27 mouse cellular contexts compared by ENCODE assay signal in the genomic region with DNA sequence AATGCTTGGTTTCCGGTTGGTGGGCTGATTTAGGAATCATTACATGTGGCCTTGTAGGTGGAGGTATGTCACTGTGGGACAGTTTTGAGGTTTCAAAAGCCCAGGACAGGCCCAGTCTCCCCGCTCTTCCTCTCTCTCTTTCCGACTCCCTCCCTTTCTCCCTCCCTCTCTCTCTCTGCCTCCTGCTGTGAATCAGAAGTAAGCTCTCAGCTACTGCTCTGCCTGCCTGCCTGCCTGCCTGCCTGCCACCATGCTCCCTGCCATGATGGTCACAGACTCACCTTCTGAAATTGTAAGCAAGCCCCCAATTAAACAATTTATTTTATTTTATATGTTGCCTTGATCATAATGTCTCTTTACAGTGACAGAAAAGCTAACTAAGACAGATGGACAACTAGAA.
DNase-seq lines count a peak whose midpoint lies in the region; ATAC-seq and TF ChIP-seq lines count a peak whose summit lies in the region.
"Had no signal": no experiment of that assay in that cellular context is flagged by ENCODE, and none has a peak within 500 bp of the region (broad histone marks: within the 10 kb centered on the region; RNA-seq: fewer than 3 reads in every experiment).

No protein-coding gene starts in this region.

- no peaks in the 10 kb centered on the region for H3K9me3 ChIP-seq in liver, embryonic 11.5 days (ENCODE audit: control insufficient read depth, low read length)
- H3K9me3 ChIP-seq in liver, embryonic 14.5 days (ENCODE audit: control insufficient read depth, low read length) = no peaks in the 10 kb centered on the region
- H3K9me3 ChIP-seq in liver, embryonic 16.5 days (replicated peaks; ENCODE audit: control insufficient read depth, low read length) = no peaks in the 10 kb centered on the region
- H3K9me3 ChIP-seq: embryonic facial prominence, embryonic 10.5 days; forebrain, embryonic 10.5 days; forebrain, embryonic 12.5 days; G1E had no signal

- ATAC-seq in liver, embryonic 11.5 days (replicated peaks; ENCODE audit: low FRiP score) = no peak; the same call in 1 of the 2 replicates
- ATAC-seq in liver, embryonic 14.5 days (ENCODE audit: insufficient read depth) = peak; percentile 66; the same call in 1 of the 2 replicates
- peak; percentile 51; the same call in 1 of the 2 replicates for ATAC-seq in liver, embryonic 16.5 days (ENCODE audit: low read depth)
- ATAC-seq: activated CD4-positive, CD25-positive, alpha-beta regulatory T cell, adult 4 months; CD4-positive, CD25-positive, alpha-beta regulatory T cell, adult 4 months; forebrain, embryonic 14.5 days; Patski had no signal

- H3K36me3 ChIP-seq in liver, embryonic 11.5 days (ENCODE audit: control insufficient read depth, insufficient read depth, low read length) = no peaks in the 10 kb centered on the region
- no peaks in the 10 kb centered on the region for H3K36me3 ChIP-seq in liver, embryonic 14.5 days (replicated peaks; ENCODE audit: control insufficient read depth, insufficient read depth, low read depth)
- H3K36me3 ChIP-seq in liver, embryonic 16.5 days (ENCODE audit: control insufficient read depth, insufficient read depth) = no peaks in the 10 kb centered on the region
- H3K36me3 ChIP-seq: embryonic facial prominence, embryonic 10.5 days; embryonic facial prominence, embryonic 12.5 days; forebrain, embryonic 10.5 days; forebrain, embryonic 12.5 days had no signal

- H3K27me3 ChIP-seq in liver, embryonic 11.5 days (replicated peaks; ENCODE audit: control insufficient read depth, insufficient read depth, low read length) = no peaks in the 10 kb centered on the region
- H3K27me3 ChIP-seq in liver, embryonic 14.5 days (ENCODE audit: control insufficient read depth, insufficient read depth, low read length) = no peaks in the 10 kb centered on the region
- H3K27me3 ChIP-seq in liver, embryonic 16.5 days (ENCODE audit: control insufficient read depth, insufficient read depth, low read depth, low read length) = no peaks in the 10 kb centered on the region
- H3K27me3 ChIP-seq: CH12.LX; embryonic facial prominence, embryonic 12.5 days; forebrain, embryonic 12.5 days; Patski had no signal

- H3K27ac ChIP-seq in liver, embryonic 11.5 days (ENCODE audit: low read depth, low read length) = peak overlapping the region; percentile 22; the same call in 1 of the 2 replicates
- H3K27ac ChIP-seq in liver, embryonic 14.5 days = peak overlapping the region; percentile 77
- peak overlapping the region; percentile 46 for H3K27ac ChIP-seq in liver, embryonic 16.5 days (ENCODE audit: low read length)
- H3K27ac ChIP-seq: embryonic facial prominence, embryonic 10.5 days; embryonic facial prominence, embryonic 12.5 days; forebrain, embryonic 10.5 days; forebrain, embryonic 12.5 days had no signal

- H3K9ac ChIP-seq in liver, embryonic 11.5 days (ENCODE audit: low read depth, low read length) = peak overlapping the region; percentile 26
- H3K9ac ChIP-seq in liver, embryonic 14.5 days (replicated peaks) = peak overlapping the region; percentile 51
- no peak overlapping the region for H3K9ac ChIP-seq in liver, embryonic 16.5 days (ENCODE audit: low read depth, low read length)
- H3K9ac ChIP-seq: embryonic facial prominence, embryonic 12.5 days; forebrain, embryonic 12.5 days had no signal

- peaks cover 5% of the 10 kb centered on the region; the same call in 1 of the 2 replicates for H3K4me1 ChIP-seq in liver, embryonic 11.5 days (replicated peaks; ENCODE audit: control insufficient read depth, insufficient read depth, low read length)
- H3K4me1 ChIP-seq in liver, embryonic 14.5 days (replicated peaks; ENCODE audit: control insufficient read depth in 2 of 2, insufficient read depth in 2 of 2, low read length in 1 of 2) = peaks cover 24 to 31% of the 10 kb centered on the region in 2 experiments
- peaks cover 24% of the 10 kb centered on the region for H3K4me1 ChIP-seq in liver, embryonic 16.5 days (ENCODE audit: control insufficient read depth, low read depth, low read length)
- H3K4me1 ChIP-seq: embryonic facial prominence, embryonic 10.5 days; embryonic facial prominence, embryonic 12.5 days; forebrain, embryonic 10.5 days; forebrain, embryonic 12.5 days had no signal

- TF ChIP-seq CTCF in liver, embryonic 14.5 days (IDR thresholded peaks at IDR 0.05; ENCODE audit: low read depth) = no peak

- WGBS in liver, embryonic 11.5 days = 88% methylated on average over 3 of the region's 3 CpGs
- 78% methylated on average over 3 of the region's 3 CpGs for WGBS in liver, embryonic 14.5 days (ENCODE audit: insufficient replicate concordance)
- WGBS in liver, embryonic 16.5 days (ENCODE audit: insufficient replicate concordance) = 83% methylated on average over 3 of the region's 3 CpGs

- no peak overlapping the region for H3K4me3 ChIP-seq in liver, embryonic 11.5 days (ENCODE audit: low read depth, low read length)
- H3K4me3 ChIP-seq in liver, embryonic 14.5 days (ENCODE audit: insufficient read depth in 1 of 2, low read depth in 2 of 2, low read length in 2 of 2) = no peak overlapping the region
- no peak overlapping the region for H3K4me3 ChIP-seq in liver, embryonic 16.5 days (ENCODE audit: low read depth, low read length)
- H3K4me3 ChIP-seq: embryonic facial prominence, embryonic 10.5 days; embryonic facial prominence, embryonic 12.5 days; erythroblast, embryonic 14.5 days; forebrain, embryonic 10.5 days; forebrain, embryonic 12.5 days had no signal

- no peak for DNase-seq in liver, embryonic 11.5 days (ENCODE audit: low spot score)
- DNase-seq in liver = no peak
- no peak for DNase-seq in liver, embryonic 14.5 days (ENCODE audit: low read depth in 3 of 3, low spot score in 3 of 3)
- no peak for DNase-seq in kidney, postnatal 25 days
- DNase-seq in gastrocnemius, adult 8-10 months (ENCODE audit: low spot score in 2 of 2) = no peak
- DNase-seq in ovary, postnatal 10 days (ENCODE audit: low spot score) = no peak
- DNase-seq: adrenal gland, adult 8-10 months; adrenal gland, postnatal 14 days; adrenal gland, postnatal 36 days; B cell, adult 2 months; cerebellum, adult 11-12 months; cerebellum, adult 2 months; cerebellum, adult 9-10 months; cerebellum, postnatal 10 days; cerebellum, postnatal 25 days had no signal

- no peak for TF ChIP-seq EP300 in liver, embryonic 14.5 days (IDR thresholded peaks at IDR 0.05; ENCODE audit: low read depth)

- no peak overlapping the region for H3K4me2 ChIP-seq in liver, embryonic 11.5 days
- peak overlapping the region; percentile 42 for H3K4me2 ChIP-seq in liver, embryonic 14.5 days (ENCODE audit: low read depth)
- 0 out of 2 replicates have a peak overlapping the region, but pooled peaks have one; percentile 34 for H3K4me2 ChIP-seq in liver, embryonic 16.5 days (ENCODE audit: low read depth, low read length)
- H3K4me2 ChIP-seq: embryonic facial prominence, embryonic 12.5 days; forebrain, embryonic 12.5 days had no signal

Comparison
In these comparisons a context has a peak if more than half of its experiments do, and no peak if none do; other contexts are left out.
1. H3K27ac ChIP-seq: peak in every context shown above with its lines; median percentile 77 in liver, embryonic 14.5 days; 46 in liver, embryonic 16.5 days; 22 in liver, embryonic 11.5 days.